Mouse (Mus musculus) neural tube, embryonic 11.5 days (tissue): ENCODE data around the gene Hal. TPM values are rescaled to one million over a fixed set of nuclear protein-coding genes. Genes with fewer than 3 reads are reported as not detected.

Experiments
- ATAC-seq: fragments of 200-750 bp; cut with Nextera tagmentation; 2 replicates; pipeline ENCODE4 v1.8.0; 2017; ENCODE audit warnings: moderate number of reproducible peaks, mild to moderate bottlenecking, moderate TSS enrichment, moderate library complexity; ENCODE audit not compliant: insufficient read depth, low FRiP score, low TSS enrichment
- DNase-seq: peaks from one replicate; pipeline ENCODE4 v3.0.0-alpha.2; 2015; ENCODE audit warnings: low spot score
- H3K27ac ChIP-seq: fragments of 300-500 bp; sonication (generic); 2 replicates; pipeline ENCODE4 v1.5.1; 2014; ENCODE audit warnings: low read depth, mild to moderate bottlenecking, low read length
- H3K27me3 ChIP-seq: fragments of 300-500 bp; sonication (generic); 2 replicates; pipeline ENCODE4 v1.6.1; 2014; ENCODE audit warnings: mild to moderate bottlenecking, low read length, mixed read lengths; ENCODE audit not compliant: control insufficient read depth, insufficient read depth
- H3K36me3 ChIP-seq: fragments of 300-500 bp; sonication (generic); 2 replicates; pipeline ENCODE4 v1.6.1; 2014; ENCODE audit warnings: mild to moderate bottlenecking, low read length, moderate library complexity, mixed read lengths; ENCODE audit not compliant: control insufficient read depth, insufficient read depth
- H3K4me1 ChIP-seq: fragments of 300-500 bp; sonication (generic); 2 replicates; pipeline ENCODE4 v1.6.1; 2014; ENCODE audit warnings: low read length, mixed read lengths; ENCODE audit not compliant: control insufficient read depth, insufficient read depth
- H3K4me2 ChIP-seq: fragments of 300-500 bp; sonication (generic); 2 replicates; pipeline ENCODE4 v1.6.1; 2014; ENCODE audit warnings: low read depth, mild to moderate bottlenecking, moderate library complexity
- H3K4me3 ChIP-seq: fragments of 300-500 bp; sonication (generic); 2 replicates; pipeline ENCODE4 v1.5.1; 2014; ENCODE audit warnings: low read depth, low read length
- H3K9ac ChIP-seq: fragments of 300-500 bp; sonication (generic); 2 replicates; pipeline ENCODE4 v1.6.1; 2014; ENCODE audit warnings: mild to moderate bottlenecking, low read length
- H3K9me3 ChIP-seq: fragments of 300-500 bp; sonication (generic); 2 replicates; pipeline ENCODE4 v1.6.1; 2016; ENCODE audit warnings: low read length; ENCODE audit not compliant: control insufficient read depth
- WGBS: fragments of 180-500 bp; shearing (Covaris S2); extraction: QIAGEN DNeasy Blood & Tissue Kit; methylation state at CpG from one replicate; pipeline ENCODE4 v1.1.7; 2014; 5-methylcytosine and 5-hydroxymethylcytosine counted together
- polyA plus RNA-seq: library from polyadenylated mRNA; unstranded; fragments of >200 nt; fragmentation: Nextera tagmentation; extraction: Ambion mirVana; gene quantifications from 2 replicates; pipeline ENCODE4 v1.2.1, GENCODE M21; 2014

Hal gene
- polyA plus RNA-seq, 1 experiment from 2014 or later: 0.12 TPM

- no peak for DNase-seq
- H3K27me3 ChIP-seq: no peaks in the 10 kb centered on the region
- H3K4me1 ChIP-seq: no peaks in the 10 kb centered on the region
- H3K4me2 ChIP-seq: no peak overlapping the region
- no peak overlapping the region for H3K4me3 ChIP-seq
- H3K9me3 ChIP-seq: no peaks in the 10 kb centered on the region
- H3K9ac ChIP-seq: no peak overlapping the region
- H3K36me3 ChIP-seq: no peaks in the 10 kb centered on the region
- 90% methylated on average over 14 of the region's 14 CpGs for WGBS
- H3K27ac ChIP-seq: no peak overlapping the region
- ATAC-seq: no peak
Observed at GRCm38 (mm10) chr10:93564518-93565090, 76.0 kb downstream of the Hal start.

- DNase-seq (no peak), ATAC-seq (no peak)
- Histone ChIP-seq H3K27ac (no peak overlapping the region), H3K4me3 (no peak overlapping the region), H3K9ac (no peak overlapping the region), H3K4me1 (no peaks in the 10 kb centered on the region), H3K9me3 (no peaks in the 10 kb centered on the region), H3K27me3 (no peaks in the 10 kb centered on the region), H3K4me2 (no peak overlapping the region), H3K36me3 (no peaks in the 10 kb centered on the region)
- WGBS: 86% methylated on average over 10 of the region's 10 CpGs
Observed at GRCm38 (mm10) chr10:93567066-93567465, 78.5 kb downstream of the Hal start.

GRCm38 (mm10) chr10:93567841-93568566, 79.4 kb downstream of the Hal start:
- no peak overlapping the region for H3K4me2 ChIP-seq
- DNase-seq (no peak), ATAC-seq (no peak)
- H3K36me3 ChIP-seq: no peaks in the 10 kb centered on the region
- no peak overlapping the region for H3K9ac ChIP-seq
- no peak overlapping the region for H3K27ac ChIP-seq
- H3K9me3 ChIP-seq: no peaks in the 10 kb centered on the region
- H3K4me1 ChIP-seq: no peaks in the 10 kb centered on the region
- H3K27me3 ChIP-seq: no peaks in the 10 kb centered on the region
- 92% methylated on average over 11 of the region's 11 CpGs for WGBS
- no peak overlapping the region for H3K4me3 ChIP-seq

- H3K9ac ChIP-seq: no peak overlapping the region
- 89% methylated on average over 6 of the region's 6 CpGs for WGBS
- H3K27me3 ChIP-seq: no peaks in the 10 kb centered on the region
- DNase-seq (no peak), ATAC-seq (no peak)
- H3K4me1 ChIP-seq: no peaks in the 10 kb centered on the region
- no peak overlapping the region for H3K4me3 ChIP-seq
- H3K4me2 ChIP-seq: no peak overlapping the region
- H3K27ac ChIP-seq: no peak overlapping the region
- no peaks in the 10 kb centered on the region for H3K9me3 ChIP-seq
- H3K36me3 ChIP-seq: no peaks in the 10 kb centered on the region
Observed at GRCm38 (mm10) chr10:93568671-93569070, 80.1 kb downstream of the Hal start.

Other genes starting within 250 kb of the Hal start
- gene Elk3, start 177.6 kb upstream of the Hal start, polyA plus RNA-seq: 21.9 and 28.1 TPM in 2 replicates
- 167 and 168 TPM in 2 replicates for gene Lta4h, start 35.4 kb upstream of the Hal start, polyA plus RNA-seq
- gene Amdhd1, start 51.3 kb downstream of the Hal start, polyA plus RNA-seq: 0.12 TPM in 1 of 2 replicates, not detected in the other
- gene Ccdc38, start 51.9 kb downstream of the Hal start, polyA plus RNA-seq: 0.33 and 0.53 TPM in 2 replicates
- 135 and 139 TPM in 2 replicates for gene Snrpf, start 100.9 kb downstream of the Hal start, polyA plus RNA-seq
- 1.5 and 1.9 TPM in 2 replicates for gene Ntn4, start 151.9 kb downstream of the Hal start, polyA plus RNA-seq